Mouse (Mus musculus): ENCODE data around the gene Tmem170.

DNA sequence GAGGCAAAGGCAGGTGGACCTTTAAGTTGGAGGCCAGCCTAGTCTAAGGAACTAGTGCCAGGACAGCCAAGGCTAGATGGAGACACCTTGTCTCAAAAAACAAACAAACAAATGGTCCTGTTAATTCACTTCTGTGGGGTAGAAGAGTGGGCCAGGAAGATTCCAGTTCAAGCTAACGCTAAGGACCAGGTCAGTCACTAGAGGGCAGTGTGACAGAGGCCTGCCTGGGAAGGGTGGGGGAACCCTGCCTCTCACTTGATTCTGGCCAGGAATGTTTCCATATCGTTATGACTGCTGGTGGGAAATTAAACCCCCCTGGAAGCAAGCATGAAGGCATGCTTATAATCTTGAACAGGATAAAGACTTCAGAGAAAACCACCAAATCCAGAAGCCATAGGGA, 5.0 kb upstream of the Tmem170 start:
- TF ChIP-seq CTCF (IDR thresholded peaks at IDR 0.05; ENCODE audit: extremely low read depth, insufficient read depth, low read length) (peak; percentile 87), POLR2A (IDR thresholded peaks at IDR 0.05; ENCODE audit: extremely low read depth, insufficient read depth, low read length) (no peak)

Measured in cortical plate, adult 2 months (tissue).